Mouse (Mus musculus) myocyte (in vitro differentiated cells): ENCODE data around the gene Wbp4.

ENCODE experiments used
- POLR2A ChIP-seq: IDR thresholded peaks from one replicate; pipeline ENCODE4 v1.6.1; 2011; ENCODE audit warnings: low read depth, mild to moderate bottlenecking, control low read depth, moderate library complexity; ENCODE audit not compliant: insufficient read length
- POLR2AphosphoS2 ChIP-seq: IDR thresholded peaks from one replicate; pipeline ENCODE4 v1.6.1; 2011; ENCODE audit warnings: low read depth, control low read depth; ENCODE audit not compliant: insufficient read length
- TCF12 ChIP-seq: IDR thresholded peaks from one replicate; pipeline ENCODE4 v1.6.1; 2011; ENCODE audit warnings: mild to moderate bottlenecking, control low read depth; ENCODE audit not compliant: poor library complexity, insufficient read depth, severe bottlenecking

- TF ChIP-seq POLR2AphosphoS2 = no peak
- no peak for TF ChIP-seq POLR2A
- no peak for TF ChIP-seq TCF12
Observed at GRCm38 (mm10) chr14:79444601-79445000, 36.7 kb downstream of the Wbp4 start.
